Comparison of ENCODE assay signal across 8 mouse cellular contexts in the genomic region with DNA sequence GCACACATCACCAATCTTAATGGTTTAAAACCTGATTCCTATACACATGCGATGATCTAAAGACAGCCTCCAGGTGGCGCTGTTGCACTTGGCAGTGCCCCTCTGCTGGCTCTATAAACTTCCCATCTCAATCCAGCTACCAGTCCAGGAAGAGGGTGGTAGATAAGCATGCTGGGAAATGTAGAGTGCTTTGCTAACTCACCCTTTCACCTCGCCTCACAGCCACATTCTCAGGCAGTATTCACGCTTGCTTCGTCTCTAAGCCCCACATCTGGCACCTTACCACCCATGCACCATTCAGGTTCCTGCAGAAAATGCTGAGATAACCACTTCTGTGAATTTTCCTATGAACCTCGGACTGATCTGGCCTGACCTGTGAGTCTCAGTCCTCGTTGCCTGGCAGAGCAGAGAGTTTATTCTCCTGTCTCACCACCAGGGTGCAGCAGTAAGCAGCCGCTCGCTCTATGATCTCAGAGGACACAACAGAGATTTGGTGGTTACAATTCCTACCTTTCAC. TPM values are rescaled to one million over a fixed set of nuclear protein-coding genes. Genes with fewer than 3 reads are reported as not detected.
DNase-seq lines count a peak whose midpoint lies in the region; ATAC-seq and TF ChIP-seq lines count a peak whose summit lies in the region.

No protein-coding gene starts in this region.

- DNase-seq in c-Kit-positive CD71-positive TER-119-positive erythroid progenitor cells, embryonic 14.5 days (ENCODE audit: low spot score) = peak; percentile 63
- peak; percentile 91 for DNase-seq in heart, postnatal 0 days (ENCODE audit: low spot score)
- DNase-seq in kidney, postnatal 36 days = peak; percentile 83 to 91
- peak; percentile 75 for DNase-seq in neural tube, embryonic 11.5 days (ENCODE audit: low spot score)
- DNase-seq in stomach, postnatal 0 days (ENCODE audit: low spot score) = peak; percentile 85

- H3K9ac ChIP-seq in forebrain, embryonic 13.5 days = no peak overlapping the region
- no peak overlapping the region for H3K9ac ChIP-seq in heart, postnatal 0 days (replicated peaks; ENCODE audit: low read depth, low read length)
- no peak overlapping the region for H3K9ac ChIP-seq in liver, embryonic 15.5 days
- peak overlapping the region; percentile 29; the same call in 1 of the 2 replicates for H3K9ac ChIP-seq in neural tube, embryonic 11.5 days (ENCODE audit: low read length)
- no peak overlapping the region for H3K9ac ChIP-seq in stomach, postnatal 0 days (ENCODE audit: low read length)

- H3K4me1 ChIP-seq in E14TG2a.4 (replicated peaks; ENCODE audit: low read depth, low read length) = peaks cover 22% of the 10 kb centered on the region
- no peaks in the 10 kb centered on the region for H3K4me1 ChIP-seq in forebrain, embryonic 13.5 days
- H3K4me1 ChIP-seq in heart, postnatal 0 days (ENCODE audit: control insufficient read depth, insufficient read depth) = no peaks in the 10 kb centered on the region
- peaks cover 4% of the 10 kb centered on the region; the same call in 1 of the 2 replicates for H3K4me1 ChIP-seq in liver, embryonic 15.5 days (replicated peaks)
- H3K4me1 ChIP-seq in neural tube, embryonic 11.5 days (ENCODE audit: control insufficient read depth, insufficient read depth, low read length) = no peaks in the 10 kb centered on the region
- H3K4me1 ChIP-seq in stomach, postnatal 0 days (replicated peaks; ENCODE audit: control insufficient read depth, insufficient read depth) = no peaks in the 10 kb centered on the region

- WGBS in forebrain, embryonic 13.5 days = 13% methylated on average over 9 of the region's 9 CpGs
- WGBS in heart, postnatal 0 days = 8% methylated on average over 9 of the region's 9 CpGs
- 6% methylated on average over 9 of the region's 9 CpGs for WGBS in liver, embryonic 15.5 days (ENCODE audit: insufficient replicate concordance)
- WGBS in neural tube, embryonic 11.5 days = 11% methylated on average over 9 of the region's 9 CpGs
- WGBS in stomach, postnatal 0 days = 14% methylated on average over 9 of the region's 9 CpGs

- no peak for TF ChIP-seq EP300 in heart, postnatal 0 days (IDR thresholded peaks at IDR 0.05; ENCODE audit: low read depth)
- TF ChIP-seq EP300 in stomach, postnatal 0 days (optimal IDR thresholded peaks at IDR 0.05) = no peak

- H3K4me2 ChIP-seq in forebrain, embryonic 13.5 days = peak overlapping the region; percentile 37
- peak overlapping the region; percentile 61 for H3K4me2 ChIP-seq in heart, postnatal 0 days (ENCODE audit: low read depth, low read length)
- H3K4me2 ChIP-seq in liver, embryonic 15.5 days = peak overlapping the region; percentile 47
- H3K4me2 ChIP-seq in neural tube, embryonic 11.5 days (ENCODE audit: low read depth) = peak overlapping the region; percentile 32; the same call in 1 of the 2 replicates
- H3K4me2 ChIP-seq in stomach, postnatal 0 days (replicated peaks; ENCODE audit: low read depth) = peak overlapping the region; percentile 42

- H3K27ac ChIP-seq in forebrain, embryonic 13.5 days = no peak overlapping the region
- peak overlapping the region; percentile 80 for H3K27ac ChIP-seq in heart, postnatal 0 days (ENCODE audit: low read depth)
- H3K27ac ChIP-seq in liver, embryonic 15.5 days (replicated peaks) = no peak overlapping the region
- no peak overlapping the region for H3K27ac ChIP-seq in neural tube, embryonic 11.5 days (ENCODE audit: low read depth, low read length)
- H3K27ac ChIP-seq in stomach, postnatal 0 days (replicated peaks) = peak overlapping the region; percentile 46; the same call in 1 of the 2 replicates

- peak; percentile 53 for TF ChIP-seq CTCF in E14TG2a.4 (conservative IDR thresholded peaks at IDR 0.05; ENCODE audit: low read length)
- TF ChIP-seq CTCF in heart, postnatal 0 days (IDR thresholded peaks at IDR 0.05; ENCODE audit: low read depth) = peak; percentile 89
- TF ChIP-seq CTCF in stomach, postnatal 0 days (IDR thresholded peaks at IDR 0.05; ENCODE audit: low read depth) = peak; percentile 78

- peaks cover 21% of the 10 kb centered on the region for H3K36me3 ChIP-seq in E14TG2a.4 (ENCODE audit: insufficient read depth, low read length)
- H3K36me3 ChIP-seq in forebrain, embryonic 13.5 days (ENCODE audit: poor library complexity, severe bottlenecking) = peaks cover 43% of the 10 kb centered on the region
- H3K36me3 ChIP-seq in heart, postnatal 0 days (replicated peaks; ENCODE audit: control insufficient read depth, insufficient read depth, low read length) = peaks cover 21% of the 10 kb centered on the region
- H3K36me3 ChIP-seq in liver, embryonic 15.5 days (replicated peaks) = peaks cover 1% of the 10 kb centered on the region; the same call in 1 of the 2 replicates
- H3K36me3 ChIP-seq in neural tube, embryonic 11.5 days (ENCODE audit: control insufficient read depth, insufficient read depth, low read length) = peaks cover 2% of the 10 kb centered on the region; the same call in 1 of the 2 replicates
- no peaks in the 10 kb centered on the region for H3K36me3 ChIP-seq in stomach, postnatal 0 days (ENCODE audit: control insufficient read depth, insufficient read depth, low read length)

- peak overlapping the region; percentile 75 for H3K4me3 ChIP-seq in E14TG2a.4 (replicated peaks; ENCODE audit: low read length)
- H3K4me3 ChIP-seq in forebrain, embryonic 13.5 days = peak overlapping the region; percentile 5; the same call in 1 of the 2 replicates
- H3K4me3 ChIP-seq in heart, postnatal 0 days (ENCODE audit: low read depth, low read length) = peak overlapping the region; percentile 38
- peak overlapping the region; percentile 22; the same call in 1 of the 2 replicates for H3K4me3 ChIP-seq in liver, embryonic 15.5 days (replicated peaks)
- no peak overlapping the region for H3K4me3 ChIP-seq in neural tube, embryonic 11.5 days (ENCODE audit: low read depth, low read length)
- H3K4me3 ChIP-seq in stomach, postnatal 0 days (ENCODE audit: low read depth, low read length) = peak overlapping the region; percentile 27

- peaks cover 4% of the 10 kb centered on the region; the same call in 1 of the 2 replicates for H3K9me3 ChIP-seq in E14TG2a.4 (ENCODE audit: low read length)
- no peaks in the 10 kb centered on the region for H3K9me3 ChIP-seq in forebrain, embryonic 13.5 days (replicated peaks)
- H3K9me3 ChIP-seq in heart, postnatal 0 days (replicated peaks; ENCODE audit: control insufficient read depth, low read length) = no peaks in the 10 kb centered on the region
- H3K9me3 ChIP-seq in liver, embryonic 15.5 days (replicated peaks) = no peaks in the 10 kb centered on the region
- H3K9me3 ChIP-seq in neural tube, embryonic 11.5 days (ENCODE audit: control insufficient read depth, low read length) = no peaks in the 10 kb centered on the region
- H3K9me3 ChIP-seq in stomach, postnatal 0 days (ENCODE audit: control insufficient read depth, low read length) = no peaks in the 10 kb centered on the region

- ATAC-seq in forebrain, embryonic 13.5 days = peak; percentile 89
- peak; percentile 94 for ATAC-seq in heart, postnatal 0 days (ENCODE audit: insufficient read depth, low read depth)
- peak; percentile 79 for ATAC-seq in liver, embryonic 15.5 days (ENCODE audit: insufficient read depth)
- peak; percentile 78 for ATAC-seq in neural tube, embryonic 11.5 days (ENCODE audit: insufficient read depth, low FRiP score, low TSS enrichment)
- peak; percentile 91 for ATAC-seq in stomach, postnatal 0 days (ENCODE audit: low FRiP score, low TSS enrichment)

- no peaks in the 10 kb centered on the region for H3K27me3 ChIP-seq in E14TG2a.4 (ENCODE audit: insufficient read depth, low read length)
- H3K27me3 ChIP-seq in forebrain, embryonic 13.5 days = no peaks in the 10 kb centered on the region
- H3K27me3 ChIP-seq in heart, postnatal 0 days (ENCODE audit: control insufficient read depth, insufficient read depth, low read length) = no peaks in the 10 kb centered on the region
- H3K27me3 ChIP-seq in liver, embryonic 15.5 days = no peaks in the 10 kb centered on the region
- H3K27me3 ChIP-seq in neural tube, embryonic 11.5 days (ENCODE audit: control insufficient read depth, insufficient read depth, low read length) = no peaks in the 10 kb centered on the region
- no peaks in the 10 kb centered on the region for H3K27me3 ChIP-seq in stomach, postnatal 0 days (ENCODE audit: control insufficient read depth, insufficient read depth, low read length)

RNA-seq across cellular contexts. Expression of gene Spata7, which starts 46.7 kb away (rescaled TPM):
- polyA plus RNA-seq in forebrain, embryonic 13.5 days (2015; fragmentation: Nextera tagmentation; extraction: Ambion mirVana) = 24.9 and 28.7 TPM in 2 replicates
- 3.3 and 7.2 TPM in 2 replicates for total RNA-seq in heart, postnatal 0 days (2014; rRNA removed; ENCODE audit: low replicate concordance)
- 8.7 and 9.7 TPM in 2 replicates for polyA plus RNA-seq in heart, postnatal 0 days (2015; fragmentation: Nextera tagmentation; extraction: Ambion mirVana)
- polyA plus RNA-seq in liver, embryonic 15.5 days (2015; fragmentation: Nextera tagmentation; extraction: Ambion mirVana) = 1.6 and 1.8 TPM in 2 replicates
- polyA plus RNA-seq in neural tube, embryonic 11.5 days (2014; fragmentation: Nextera tagmentation; extraction: Ambion mirVana) = 19.5 and 24.1 TPM in 2 replicates
- polyA plus RNA-seq in stomach, postnatal 0 days (2015; fragmentation: Nextera tagmentation; extraction: Ambion mirVana) = 4.4 and 5.3 TPM in 2 replicates

Comparison
In these comparisons a context has a peak if more than half of its experiments do, and no peak if none do; other contexts are left out.
1. H3K27ac ChIP-seq: peak in heart, postnatal 0 days (single experiment) and stomach, postnatal 0 days (single experiment); none in forebrain, embryonic 13.5 days (single experiment), liver, embryonic 15.5 days (single experiment) and neural tube, embryonic 11.5 days (single experiment).
2. Peak in every context shown above with its lines, with median percentiles within 50 percentile points of each other: CTCF ChIP-seq, DNase-seq, ATAC-seq and H3K4me2 ChIP-seq.